Mouse (Mus musculus) MEL (cell line): ENCODE data around the gene Frmd4a.

Source experiments
- CHD2 ChIP-seq: IDR thresholded peaks from 2 replicates; pipeline ENCODE4 v1.6.1; 2011; ENCODE audit warnings: low read length, improper control_type of control experiment
- E2F4 ChIP-seq: IDR thresholded peaks from 2 replicates; pipeline ENCODE4 v1.6.1; 2011; ENCODE audit warnings: low read depth, low read length, improper control_type of control experiment, borderline replicate concordance
- MAZ ChIP-seq: IDR thresholded peaks from 2 replicates; pipeline ENCODE4 v1.6.1; 2012; ENCODE audit warnings: low read depth, mild to moderate bottlenecking, inconsistent platforms, low read length, improper control_type of control experiment
- MEF2A ChIP-seq: IDR thresholded peaks from 2 replicates; pipeline ENCODE4 v1.6.1; 2014; ENCODE audit warnings: low read depth, mild to moderate bottlenecking, inconsistent platforms, low read length, improper control_type of control experiment; ENCODE audit not compliant: poor library complexity, insufficient replicate concordance, severe bottlenecking; ENCODE audit errors: extremely low read depth

- no peak for TF ChIP-seq MAZ
- TF ChIP-seq MEF2A: no peak
- no peak for TF ChIP-seq CHD2
- TF ChIP-seq E2F4: no peak
Observed at GRCm38 (mm10) chr2:4159574-4160203, 142.2 kb downstream of the Frmd4a start.
